Mouse (Mus musculus) inflammation-experienced regulatory T-cells, adult 16 weeks (primary cell): ENCODE data around the gene Gm10718. TPM values are rescaled to one million over a fixed set of nuclear protein-coding genes. Genes with fewer than 3 reads are reported as not detected.

Experiments
- polyA plus RNA-seq: library from polyadenylated mRNA; unstranded; fragments of 100-300 nt; shearing (Covaris generic); gene quantifications from one replicate; pipeline ENCODE4 v1.2.1, GENCODE M21; 2017

Gm10718 gene
- 2.9 TPM for polyA plus RNA-seq

GRCm38 (mm10) chr9:3023312-3023984 is at the start of gene Gm10718:
Gm10718 (plus strand) TSS chr9:3023547.

GRCm38 (mm10) chr9:3000445-3000972 is 22.8 kb upstream of the Gm10718 start, which contains the start of gene Gm10722:
Gm10722 (plus strand) TSS chr9:3000922.

GRCm38 (mm10) chr9:3002794-3003396 is 20.5 kb upstream of the Gm10718 start, which contains the start of gene Gm11168:
Gm11168 (plus strand) TSS chr9:3003346.

DNA sequence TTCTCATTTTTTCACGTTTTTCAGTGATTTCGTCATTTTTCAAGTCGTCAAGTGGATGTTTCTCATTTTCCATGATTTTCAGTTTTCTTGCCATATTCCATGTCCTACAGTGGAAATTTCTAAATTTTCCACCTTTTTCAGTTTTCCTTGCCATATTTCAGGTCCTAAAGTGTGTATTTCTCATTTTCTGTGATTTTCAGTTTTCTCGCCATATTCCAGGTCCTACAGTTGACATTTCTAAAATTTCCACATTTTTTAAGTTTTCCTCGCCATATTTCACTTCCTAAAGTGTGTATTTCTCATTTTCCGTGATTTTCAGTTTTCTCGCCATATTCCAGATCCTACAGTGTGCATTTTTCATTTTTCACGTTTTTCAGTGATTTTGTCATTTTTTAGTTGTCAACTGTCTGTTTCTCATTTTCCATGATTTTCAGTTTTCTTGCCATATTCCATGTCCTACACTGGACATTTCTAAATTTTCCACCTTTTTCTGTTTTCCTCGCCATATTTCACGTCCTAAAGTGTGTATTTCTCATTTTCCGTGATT is 10.5 kb upstream of the Gm10718 start, which contains the start of gene Gm10721:
Gene Gm10721 (plus strand): TSS at position 408 of the 547 bp plus-strand sequence.

DNA sequence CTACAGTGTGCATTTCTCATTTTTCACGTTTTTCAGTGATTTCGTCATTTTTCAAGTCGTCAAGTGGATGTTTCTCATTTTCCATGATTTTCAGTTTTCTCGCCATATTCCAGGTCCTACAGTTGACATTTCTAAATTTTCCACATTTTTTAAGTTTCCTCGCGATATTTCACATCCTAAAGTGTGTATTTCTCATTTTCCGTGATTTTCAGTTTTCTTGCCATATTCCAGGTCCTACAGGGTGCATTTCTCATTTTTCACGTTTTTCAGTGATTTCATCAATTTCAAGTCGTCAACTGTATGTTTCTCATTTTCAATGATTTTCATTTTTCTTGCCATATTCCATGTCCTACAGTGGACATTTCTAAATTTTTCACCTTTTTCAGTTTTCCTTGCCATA is 8.0 kb upstream of the Gm10718 start, which contains the start of gene Gm10720:
Gene Gm10720 (plus strand): TSS at position 301 of the 400 bp plus-strand sequence.

GRCm38 (mm10) chr9:3017108-3017507 is 6.2 kb upstream of the Gm10718 start, which contains the start of gene Gm10719:
Gm10719 (plus strand) TSS chr9:3017408.

GRCm38 (mm10) chr9:3024912-3025467 is 1.6 kb downstream of the Gm10718 start, which contains the start of gene Gm10717:
Gm10717 (plus strand) TSS chr9:3025417.

DNA sequence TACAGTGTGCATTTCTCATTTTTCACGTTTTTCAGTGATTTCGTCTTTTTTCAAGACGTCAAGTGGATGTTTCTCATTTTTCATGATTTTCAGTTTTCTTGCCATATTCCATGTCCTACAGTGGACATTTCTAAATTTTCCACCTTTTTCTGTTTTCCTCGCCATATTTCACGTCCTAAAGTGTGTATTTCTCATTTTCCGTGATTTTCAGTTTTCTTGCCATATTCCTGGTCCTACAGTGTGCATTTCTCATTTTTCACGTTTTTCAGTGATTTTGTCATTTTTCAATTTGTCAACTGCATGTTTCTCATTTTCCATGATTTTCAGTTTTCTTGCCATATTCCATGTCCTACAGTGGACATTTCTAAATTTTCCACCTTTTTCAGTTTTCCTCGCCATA is 11.0 kb downstream of the Gm10718 start, which contains the start of gene Gm17535:
Gene Gm17535 (plus strand): TSS at position 301 of the 400 bp plus-strand sequence.

DNA sequence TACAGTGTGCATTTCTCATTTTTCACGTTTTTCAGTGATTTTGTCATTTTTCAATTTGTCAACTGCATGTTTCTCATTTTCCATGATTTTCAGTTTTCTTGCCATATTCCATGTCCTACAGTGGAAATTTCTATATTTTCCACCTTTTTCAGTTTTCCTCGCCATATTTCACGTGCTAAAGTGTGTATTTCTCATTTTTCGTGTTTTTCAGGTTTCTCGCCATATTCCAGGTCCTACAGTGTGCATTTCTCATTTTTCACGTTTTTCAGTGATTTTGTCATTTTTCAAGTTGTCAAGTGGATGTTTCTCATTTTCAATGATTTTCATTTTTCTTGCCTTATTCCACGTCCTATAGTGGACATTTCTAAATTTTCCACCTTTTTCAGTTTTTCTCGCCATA is 13.2 kb downstream of the Gm10718 start, which contains the start of gene Gm10715:
Gene Gm10715 (plus strand): TSS at position 301 of the 400 bp plus-strand sequence.

Other genes starting within 250 kb of the Gm10718 start
- gene Gm10722, start 22.6 kb upstream of the Gm10718 start, polyA plus RNA-seq = 0.57 TPM
- gene Gm11168, start 20.2 kb upstream of the Gm10718 start, polyA plus RNA-seq = 4.0 TPM
- gene Gm10721, start 10.4 kb upstream of the Gm10718 start, polyA plus RNA-seq = not detected
- 0.63 TPM for gene Gm10720, start 7.9 kb upstream of the Gm10718 start, polyA plus RNA-seq
- gene Gm10719, start 6.1 kb upstream of the Gm10718 start, polyA plus RNA-seq = 3.4 TPM
- gene Gm10717, start 1.9 kb downstream of the Gm10718 start, polyA plus RNA-seq = 7.5 TPM
- gene Gm17535, start 11.1 kb downstream of the Gm10718 start, polyA plus RNA-seq = 1.3 TPM
- gene Gm10715, start 13.3 kb downstream of the Gm10718 start, polyA plus RNA-seq = not detected